Mouse (Mus musculus) adrenal gland, postnatal 14 days (tissue): ENCODE data around the gene Fut11. TPM values are rescaled to one million over a fixed set of nuclear protein-coding genes. Genes with fewer than 3 reads are reported as not detected.
A peak's percentile ranks its signal among the peaks of the same experiment; 100 is the strongest.

Experiments
- DNase-seq: peaks from one replicate; pipeline ENCODE4 v3.0.0; 2021; ENCODE audit warnings: mixed read lengths
- long read RNA-seq, 2 experiments: library from polyadenylated mRNA; stranded (forward); transcript quantifications; one replicate each; pipeline ENCODE4 v2.0.0; 2021
- total RNA-seq: library from RNA; stranded (reverse); gene quantifications from 2 replicates; pipeline ENCODE4 v1.2.3, GENCODE M21; 2021

Fut11 gene
- 17.0 and 18.7 TPM in 2 replicates for total RNA-seq
- long read RNA-seq, experiment 1, full-length matches to known transcripts, result 38 of 39 reads
- long read RNA-seq, experiment 1, partial matches to known transcripts, result 0 of 39 reads
- long read RNA-seq, experiment 1, other reads (novel, unspliced or antisense), result 1 of 39 reads
- long read RNA-seq, experiment 2, full-length matches to known transcripts, result 25 of 27 reads
- long read RNA-seq, experiment 2, partial matches to known transcripts, result 0 of 27 reads
- long read RNA-seq, experiment 2, other reads (novel, unspliced or antisense), result 2 of 27 reads

- peak; percentile 95 for DNase-seq
Measured at GRCm38 (mm10) chr14:20694884-20695760, at the start of gene Fut11. TSS of gene Fut11 (plus strand) at chr14:20694968.

DNA sequence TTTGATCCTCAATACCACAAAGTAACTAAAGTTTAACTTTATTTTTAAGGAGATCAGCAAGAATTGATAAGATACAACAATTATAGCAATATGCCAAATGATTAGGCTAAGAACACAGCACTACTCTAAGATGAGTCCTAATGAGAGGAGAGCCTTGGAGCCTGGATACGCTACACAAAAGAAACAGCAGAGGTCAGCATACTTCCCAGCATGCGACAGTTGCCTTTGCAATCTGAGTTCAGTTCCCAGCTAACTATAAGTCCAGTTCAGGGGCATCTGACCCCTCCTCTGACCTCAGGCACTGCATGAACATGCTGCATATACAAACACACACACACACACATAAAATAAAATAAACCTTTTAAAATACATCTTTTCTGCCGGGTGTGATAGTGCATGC lies 49.2 kb upstream of the Fut11 start:
- no peak for DNase-seq

GRCm38 (mm10) chr14:20646381-20646780 lies 48.4 kb upstream of the Fut11 start:
- no peak for DNase-seq

GRCm38 (mm10) chr14:20651000-20651399 lies 43.8 kb upstream of the Fut11 start:
- no peak for DNase-seq

GRCm38 (mm10) chr14:20651722-20652256 lies 43.0 kb upstream of the Fut11 start:
- no peak for DNase-seq

GRCm38 (mm10) chr14:20654690-20655421 lies 39.9 kb upstream of the Fut11 start:
- DNase-seq, result peak; percentile 54

DNA sequence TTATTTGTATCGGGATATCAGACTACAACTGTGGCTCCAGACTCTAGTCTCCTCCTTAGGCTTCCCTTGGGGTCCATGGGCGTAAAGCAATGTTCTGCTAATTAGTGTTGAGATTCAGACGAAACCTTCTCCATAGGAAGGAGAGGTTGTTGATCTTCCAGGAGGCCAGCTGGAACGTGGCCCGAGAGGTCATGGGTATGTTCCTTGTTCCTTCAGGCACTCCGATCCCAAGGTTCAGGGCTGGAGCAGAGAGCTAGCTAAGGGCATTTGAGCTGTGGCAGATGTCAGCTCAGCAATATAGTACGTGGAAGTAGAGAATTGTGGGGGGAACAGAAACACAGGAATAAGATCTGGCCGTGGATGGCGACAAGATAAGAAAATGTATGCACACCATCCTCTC lies 39.0 kb upstream of the Fut11 start:
- DNase-seq, result no peak

- no peak for DNase-seq
Measured at GRCm38 (mm10) chr14:20656361-20656760, 38.4 kb upstream of the Fut11 start, which contains the start of gene Myoz1. TSS of gene Myoz1 (minus strand) at chr14:20656540.

GRCm38 (mm10) chr14:20658326-20658725 lies 36.4 kb upstream of the Fut11 start:
- peak; percentile 59 for DNase-seq

DNA sequence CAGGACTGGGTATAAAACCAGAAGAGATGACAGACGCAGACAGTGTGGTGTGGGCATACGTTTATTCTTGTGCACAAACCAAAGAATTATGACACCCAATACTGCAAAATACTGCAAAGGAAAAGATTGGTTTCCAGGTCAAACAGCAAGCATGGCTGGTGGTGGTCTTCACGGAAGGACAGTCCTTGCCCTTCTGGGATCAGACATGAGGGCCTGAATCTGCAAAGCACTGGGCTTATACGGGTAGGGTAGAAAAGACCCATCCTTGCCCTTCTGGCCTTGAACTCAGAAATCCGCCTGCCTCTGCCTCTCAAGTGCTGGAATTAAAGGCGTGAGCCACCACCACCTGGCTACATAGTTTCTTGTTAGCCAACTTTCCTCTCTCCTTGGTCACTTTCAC lies 35.9 kb upstream of the Fut11 start:
- no peak for DNase-seq

GRCm38 (mm10) chr14:20659687-20660086 lies 35.1 kb upstream of the Fut11 start:
- DNase-seq, result no peak

- peak; percentile 96 for DNase-seq
Measured at GRCm38 (mm10) chr14:20660827-20661660, 33.7 kb upstream of the Fut11 start.

DNA sequence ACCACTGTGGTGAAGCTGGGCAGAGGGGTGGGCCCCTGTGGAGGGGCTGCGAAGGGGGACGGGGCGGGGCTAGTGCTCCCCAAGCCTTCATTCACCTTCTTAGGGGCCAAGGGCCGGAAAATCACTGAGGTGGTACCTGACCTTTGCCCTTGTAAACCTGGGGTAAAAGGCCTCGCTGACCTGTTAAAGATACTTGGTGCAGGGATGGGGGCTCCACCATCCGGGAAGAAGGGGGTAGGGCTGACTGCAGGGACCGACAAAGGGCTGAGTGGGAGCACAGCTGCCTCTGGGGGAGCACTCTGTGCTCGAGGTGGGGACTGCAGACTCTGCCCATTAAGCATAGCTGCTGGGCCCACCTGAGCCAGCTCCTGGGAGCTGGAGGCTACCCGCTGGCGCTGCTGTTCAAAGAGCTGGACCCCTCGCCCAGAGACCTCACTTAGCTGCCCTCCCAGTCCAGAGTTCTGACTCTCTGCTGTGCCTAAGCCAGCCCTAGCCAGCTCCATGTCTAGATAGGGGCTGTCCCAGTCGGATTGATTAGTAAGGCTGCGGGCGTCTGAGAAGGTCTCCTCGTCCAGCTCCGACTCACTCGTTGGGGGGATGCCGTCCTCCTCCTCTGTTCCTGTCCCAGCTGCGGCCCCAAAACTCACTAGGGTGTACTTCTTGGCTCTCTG lies 33.0 kb upstream of the Fut11 start:
- no peak for DNase-seq

DNA sequence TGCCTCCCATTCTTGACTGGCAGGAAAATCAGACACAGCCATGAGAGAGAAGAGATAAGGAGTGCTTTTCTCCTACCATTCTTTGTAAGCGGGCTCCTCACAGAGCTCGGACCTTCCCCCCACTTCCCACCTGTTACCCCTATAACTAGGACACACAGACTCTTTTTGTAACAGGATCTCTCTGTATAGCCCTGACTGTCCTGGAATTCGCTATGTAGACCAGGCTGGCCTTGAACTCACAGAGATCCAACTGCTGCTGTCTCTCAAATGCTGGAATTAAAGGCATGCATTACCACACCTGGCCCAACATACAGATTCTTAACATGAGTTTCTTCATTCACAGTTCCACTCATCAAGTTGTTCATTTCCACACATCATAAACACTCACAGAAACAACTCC lies 32.0 kb upstream of the Fut11 start:
- DNase-seq, result no peak

- no peak for DNase-seq
Measured at GRCm38 (mm10) chr14:20663601-20664000, 31.2 kb upstream of the Fut11 start.

DNA sequence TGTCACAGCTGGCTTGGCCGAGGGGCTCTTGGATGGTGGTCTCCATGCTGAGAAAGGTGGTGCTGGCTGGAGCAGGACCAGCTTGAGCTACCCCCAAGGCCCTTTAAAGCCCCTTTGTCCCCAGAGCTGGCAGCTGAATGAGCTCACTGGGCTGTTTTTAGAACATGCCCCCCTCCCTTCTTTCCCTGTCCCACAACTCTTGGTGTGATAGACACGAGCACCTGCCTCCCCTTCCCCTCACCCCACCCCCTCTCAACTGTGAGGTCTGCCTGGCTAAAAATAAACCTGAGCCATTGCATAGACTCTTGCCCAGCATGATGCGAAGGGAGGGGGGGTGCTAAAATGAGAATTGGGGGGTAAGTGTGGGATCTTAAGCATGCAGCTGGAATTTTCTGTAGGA lies 30.3 kb upstream of the Fut11 start:
- DNase-seq, result no peak

- no peak for DNase-seq
Measured at GRCm38 (mm10) chr14:20667469-20667868, 27.3 kb upstream of the Fut11 start.

DNA sequence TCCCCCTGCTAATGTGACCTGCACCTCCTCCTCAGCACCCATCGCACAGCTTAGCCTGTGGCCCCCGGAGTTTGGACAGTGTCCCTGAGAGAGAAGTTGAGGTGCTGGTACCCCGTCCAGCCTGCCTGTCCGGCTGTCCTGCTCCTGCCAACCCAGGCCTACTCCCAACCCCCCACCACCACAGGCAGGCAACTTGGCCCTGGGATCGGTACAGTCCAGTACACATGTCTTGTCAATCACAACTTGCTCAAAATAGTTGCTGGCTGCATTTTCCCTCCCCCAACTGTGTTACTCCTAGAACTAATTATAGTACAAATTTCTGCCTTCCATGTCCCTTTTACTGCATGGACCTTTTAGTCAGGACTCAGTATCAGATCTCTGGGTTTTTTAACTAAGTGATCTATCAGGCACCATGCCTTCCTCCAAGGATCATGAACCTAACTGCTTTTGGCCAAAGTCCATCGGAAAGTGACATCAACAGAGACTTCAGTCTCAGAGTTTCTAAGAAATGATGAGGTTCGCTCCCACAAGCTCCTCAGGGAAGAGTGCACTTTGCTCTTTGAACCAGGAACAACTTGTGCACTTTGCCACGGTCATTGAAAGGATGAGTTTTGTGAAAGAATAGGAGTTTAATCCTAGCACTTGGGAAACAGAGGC lies 26.5 kb upstream of the Fut11 start, which contains the start of gene Synpo2l:
Gene Synpo2l, minus strand, starts transcription at position 201 of the 657 bp plus-strand sequence.
- DNase-seq, result no peak

DNA sequence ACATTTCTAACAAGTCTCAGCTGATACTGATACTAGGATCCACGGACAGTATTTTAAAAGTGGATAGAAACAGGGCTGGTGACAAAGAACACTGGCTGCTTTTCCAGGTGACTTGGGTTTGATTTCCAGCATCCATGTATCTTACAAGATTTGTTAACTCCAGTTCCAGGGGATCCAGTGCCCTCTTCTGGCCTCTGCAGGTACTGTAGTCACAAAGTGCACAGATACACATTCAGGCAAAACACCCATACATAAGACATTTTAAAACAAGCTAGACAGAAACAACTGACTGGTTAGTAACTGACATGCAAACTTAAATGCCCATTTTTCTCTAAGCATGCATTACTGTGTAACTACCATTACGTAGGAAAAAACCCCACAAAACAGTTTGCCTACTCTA lies 21.8 kb upstream of the Fut11 start:
- peak; percentile 63 for DNase-seq

DNA sequence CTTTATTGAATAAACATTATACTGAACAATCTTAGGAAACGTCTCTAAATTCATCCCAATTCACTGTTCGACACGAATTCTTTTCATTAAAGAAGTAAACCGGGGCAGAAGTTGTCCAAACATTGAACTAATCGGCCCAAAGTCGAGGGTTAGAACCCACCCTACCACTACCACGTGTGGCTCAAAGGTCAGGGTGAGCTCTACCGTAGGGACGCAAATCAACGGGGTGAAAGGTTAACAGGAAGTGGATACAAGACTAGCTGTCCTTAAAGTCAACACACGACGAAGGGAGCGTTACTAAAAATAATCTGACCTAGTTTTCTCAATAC lies 21.1 kb upstream of the Fut11 start:
- DNase-seq, result no peak
